Mouse (Mus musculus) neural tube, embryonic 14.5 days (tissue): ENCODE data around the gene Ly6g6d. TPM values are rescaled to one million over a fixed set of nuclear protein-coding genes. Genes with fewer than 3 reads are reported as not detected.
A peak's percentile ranks its signal among the peaks of the same experiment; 100 is the strongest.
"Not testable (repeated sequence)": the region's sequence is repeated elsewhere in the genome, so short reads cannot be mapped to it uniquely, and the experiment has no call there.

Source experiments
- ATAC-seq: fragments of 200-750 bp; cut with Nextera tagmentation; 2 replicates; pipeline ENCODE4 v1.8.0; 2017; ENCODE audit warnings: low read depth, mild to moderate bottlenecking, moderate TSS enrichment, moderate library complexity
- H3K27ac ChIP-seq: fragments of 300-500 bp; sonication (generic); 2 replicates; pipeline ENCODE4 v1.5.1; 2014; ENCODE audit warnings: low read depth, mild to moderate bottlenecking, control low read depth, low read length, moderate library complexity, mixed read lengths
- H3K27me3 ChIP-seq: fragments of 300-500 bp; sonication (generic); 2 replicates; pipeline ENCODE4 v1.6.1; 2014; ENCODE audit warnings: low read length; ENCODE audit not compliant: control insufficient read depth, insufficient read depth
- H3K36me3 ChIP-seq: fragments of 300-500 bp; sonication (generic); 2 replicates; pipeline ENCODE4 v1.6.1; 2014; ENCODE audit warnings: low read length, mixed read lengths; ENCODE audit not compliant: control insufficient read depth, insufficient read depth
- H3K4me1 ChIP-seq: fragments of 300-500 bp; sonication (generic); 2 replicates; pipeline ENCODE4 v1.6.1; 2014; ENCODE audit warnings: low read length; ENCODE audit not compliant: control insufficient read depth, insufficient read depth
- H3K4me2 ChIP-seq: fragments of 300-500 bp; sonication (generic); 2 replicates; pipeline ENCODE4 v1.6.1; 2014; ENCODE audit warnings: mild to moderate bottlenecking, low read depth, low read length, control low read depth
- H3K4me3 ChIP-seq: fragments of 300-500 bp; sonication (generic); 2 replicates; pipeline ENCODE4 v1.5.1; 2014; ENCODE audit warnings: low read depth, low read length, control low read depth, mixed read lengths
- H3K9ac ChIP-seq: fragments of 300-500 bp; sonication (generic); replicated peaks from 2 replicates; pipeline ENCODE4 v1.6.1; 2014; ENCODE audit warnings: low read depth, mild to moderate bottlenecking, control low read depth, low read length, mixed read lengths
- H3K9me3 ChIP-seq: fragments of 300-500 bp; sonication (generic); 2 replicates; pipeline ENCODE4 v1.6.1; 2016; ENCODE audit warnings: low read length; ENCODE audit not compliant: control insufficient read depth
- WGBS: fragments of 180-500 bp; shearing (Covaris S2); extraction: QIAGEN DNeasy Blood & Tissue Kit; methylation state at CpG from one replicate; pipeline ENCODE4 v1.1.7; 2014; 5-methylcytosine and 5-hydroxymethylcytosine counted together
- polyA plus RNA-seq: library from polyadenylated mRNA; unstranded; fragments of >200 nt; fragmentation: Nextera tagmentation; extraction: Ambion mirVana; gene quantifications from 2 replicates; pipeline ENCODE4 v1.2.1, GENCODE M21; 2014

The Ly6g6d gene
- 0.84 and 1.8 TPM in 2 replicates for polyA plus RNA-seq

DNA sequence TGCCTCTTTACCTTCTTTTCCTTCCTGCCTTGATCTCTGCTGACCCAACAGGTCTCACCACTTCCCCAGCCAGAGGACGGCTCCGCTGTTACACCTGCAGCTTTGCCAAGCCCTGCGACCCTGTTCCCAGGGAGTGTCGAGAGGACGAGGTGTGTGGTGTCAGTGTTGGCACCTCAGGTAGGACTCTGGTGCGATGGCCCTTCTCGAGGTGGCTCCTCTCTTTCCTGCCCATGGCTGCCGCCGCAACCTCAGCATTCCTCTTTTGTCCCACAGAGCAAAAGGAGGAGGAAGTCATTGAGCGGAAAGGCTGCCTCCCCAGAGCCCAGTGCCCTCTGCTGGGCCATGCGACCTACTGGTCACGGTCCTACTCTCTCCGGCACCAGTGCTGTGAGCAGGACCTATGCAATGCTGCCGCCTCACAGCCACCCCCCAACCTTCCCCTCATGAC lies at the start of gene Ly6g6d:
Gene Ly6g6d (minus strand): TSS at position 280 of the 448 bp plus-strand sequence.
- no peak within 1 kb of the TSS for H3K27ac ChIP-seq
- 7% methylated on average over 14 of the region's 14 CpGs for whole genome bisulfite sequencing
- peak within 1 kb of the TSS; percentile 9 for H3K4me3 ChIP-seq
- H3K4me1 ChIP-seq: peaks cover 5% of the 10 kb centered on the region; the same call in 1 of the 2 replicates
- ATAC-seq: peak; percentile 38; the same call in 1 of the 2 replicates
- H3K36me3 ChIP-seq: no peaks in the 10 kb centered on the region
- peak within 1 kb of the TSS; percentile 15; the same call in 1 of the 2 replicates for H3K4me2 ChIP-seq
- no peak within 1 kb of the TSS for H3K9ac ChIP-seq
- H3K9me3 ChIP-seq: no peaks in the 10 kb centered on the region
- H3K27me3 ChIP-seq: no peaks in the 10 kb centered on the region

DNA sequence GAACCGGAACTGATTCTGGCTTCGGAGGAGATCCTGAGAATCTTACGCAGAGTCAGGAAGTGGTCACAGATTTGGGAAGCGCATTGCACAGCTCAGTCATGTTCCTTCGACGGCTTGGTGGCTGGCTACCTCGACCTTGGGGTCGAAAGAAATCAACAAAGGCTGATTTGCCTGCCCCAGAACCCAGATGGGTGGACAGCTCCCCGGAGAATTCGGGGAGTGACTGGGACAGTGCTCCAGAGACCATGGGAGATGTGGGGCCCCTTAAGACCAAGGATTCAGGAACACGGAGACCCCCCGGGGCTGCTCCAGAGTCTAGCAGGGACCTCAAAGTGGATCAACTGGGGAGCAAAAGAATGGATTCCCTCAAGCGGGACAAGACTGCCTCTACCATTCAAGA lies 49.2 kb upstream of the Ly6g6d start:
- H3K36me3 ChIP-seq: peaks cover 5% of the 10 kb centered on the region
- H3K27ac ChIP-seq: no peak overlapping the region
- peak overlapping the region; percentile 63 for H3K4me3 ChIP-seq
- 75% methylated on average over 13 of the region's 13 CpGs for WGBS
- H3K27me3 ChIP-seq: no peaks in the 10 kb centered on the region
- H3K9ac ChIP-seq: no peak overlapping the region; the same call in 1 of the 2 replicates
- no peak for ATAC-seq
- no peaks in the 10 kb centered on the region for H3K9me3 ChIP-seq
- H3K4me2 ChIP-seq: peak overlapping the region; percentile 51
- peaks cover 15% of the 10 kb centered on the region for H3K4me1 ChIP-seq

DNA sequence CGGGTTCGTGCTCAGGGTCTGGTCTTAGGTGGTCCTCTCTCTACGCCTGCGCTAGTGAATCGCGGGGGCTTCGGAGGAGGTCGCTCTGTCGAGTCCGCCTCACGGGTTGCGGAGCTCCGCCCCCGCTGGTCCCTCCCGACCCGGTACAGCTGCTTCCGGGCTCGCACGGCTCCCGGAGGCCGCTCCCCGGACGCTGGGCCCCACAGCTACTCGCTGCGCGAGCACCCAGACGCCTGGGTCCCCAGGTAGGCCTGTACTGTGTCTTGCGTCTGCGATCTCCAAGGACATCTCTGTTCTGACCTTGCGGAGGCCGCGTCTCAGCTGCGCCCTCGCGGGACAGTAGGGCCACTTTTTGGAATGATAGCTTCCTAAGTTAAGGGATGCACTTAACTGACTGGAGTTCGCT lies 48.3 kb upstream of the Ly6g6d start, which contains the start of gene D17H6S53E:
Gene D17H6S53E (plus strand): TSS at position 168 of the 406 bp plus-strand sequence.
- H3K27ac ChIP-seq: peak within 1 kb of the TSS; percentile 77; the same call in 1 of the 2 replicates
- H3K4me2 ChIP-seq: peak within 1 kb of the TSS; percentile 51
- ATAC-seq: peak; percentile 29; the same call in 1 of the 2 replicates
- H3K4me3 ChIP-seq: peak within 1 kb of the TSS; percentile 63
- no peaks in the 10 kb centered on the region for H3K27me3 ChIP-seq
- H3K9me3 ChIP-seq: no peaks in the 10 kb centered on the region
- under 1% methylated on average over 36 of the region's 36 CpGs for WGBS
- H3K36me3 ChIP-seq: peaks cover 5% of the 10 kb centered on the region
- peaks cover 15% of the 10 kb centered on the region for H3K4me1 ChIP-seq
- peak within 1 kb of the TSS; percentile 78 for H3K9ac ChIP-seq

DNA sequence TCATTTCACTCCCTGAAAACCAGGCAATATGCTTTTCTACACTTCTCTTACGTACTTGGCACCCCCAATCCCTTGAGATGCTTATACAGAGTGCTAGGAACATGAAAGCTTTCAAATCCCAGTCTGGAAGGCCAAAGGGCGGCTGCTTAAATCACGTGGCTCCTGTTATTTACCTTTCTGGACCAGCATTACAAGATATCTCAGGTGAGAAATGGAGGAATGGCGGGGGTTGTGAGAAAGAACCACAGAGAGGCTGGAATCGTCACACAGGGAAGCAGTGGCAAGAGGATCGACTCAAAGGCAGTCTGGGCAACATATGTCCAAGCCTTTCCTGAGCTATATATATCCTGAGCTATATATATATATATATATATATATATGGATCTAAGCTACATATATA lies 47.7 kb upstream of the Ly6g6d start:
- peak overlapping the region; percentile 63 for H3K4me3 ChIP-seq
- peak overlapping the region; percentile 51 for H3K4me2 ChIP-seq
- WGBS: 42% methylated on average over 6 of the region's 6 CpGs
- peaks cover 15% of the 10 kb centered on the region for H3K4me1 ChIP-seq
- no peaks in the 10 kb centered on the region for H3K9me3 ChIP-seq
- H3K36me3 ChIP-seq: peaks cover 5% of the 10 kb centered on the region
- ATAC-seq: no peak
- H3K27ac ChIP-seq: no peak overlapping the region
- no peaks in the 10 kb centered on the region for H3K27me3 ChIP-seq
- peak overlapping the region; percentile 78 for H3K9ac ChIP-seq

DNA sequence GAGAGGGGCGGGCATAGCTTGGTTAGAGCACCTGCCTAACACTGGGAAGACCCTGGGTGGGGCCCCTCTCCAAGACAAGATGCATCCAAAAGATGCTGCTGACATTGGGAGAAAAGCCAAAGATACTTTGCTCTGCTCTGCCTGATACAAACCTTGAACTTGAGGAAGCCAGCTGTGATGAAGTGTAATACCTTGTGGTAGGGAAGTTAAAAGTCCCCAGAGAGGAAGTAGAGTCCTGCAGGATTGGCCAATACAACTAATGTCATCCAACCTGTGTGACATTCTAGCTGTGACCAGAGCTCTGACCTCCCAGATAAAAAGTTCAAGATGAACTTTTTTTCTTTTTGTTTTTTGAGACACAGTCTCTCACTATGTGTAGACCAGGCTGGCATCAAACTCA lies 47.2 kb upstream of the Ly6g6d start:
- H3K4me3 ChIP-seq: no peak overlapping the region
- peaks cover 20% of the 10 kb centered on the region for H3K4me1 ChIP-seq
- no peak overlapping the region for H3K9ac ChIP-seq
- no peak overlapping the region for H3K27ac ChIP-seq
- no peaks in the 10 kb centered on the region for H3K9me3 ChIP-seq
- H3K36me3 ChIP-seq: peaks cover 5% of the 10 kb centered on the region
- 91% methylated on average over 1 of the region's 1 CpGs for WGBS
- H3K4me2 ChIP-seq: no peak overlapping the region
- ATAC-seq: no peak
- H3K27me3 ChIP-seq: no peaks in the 10 kb centered on the region

DNA sequence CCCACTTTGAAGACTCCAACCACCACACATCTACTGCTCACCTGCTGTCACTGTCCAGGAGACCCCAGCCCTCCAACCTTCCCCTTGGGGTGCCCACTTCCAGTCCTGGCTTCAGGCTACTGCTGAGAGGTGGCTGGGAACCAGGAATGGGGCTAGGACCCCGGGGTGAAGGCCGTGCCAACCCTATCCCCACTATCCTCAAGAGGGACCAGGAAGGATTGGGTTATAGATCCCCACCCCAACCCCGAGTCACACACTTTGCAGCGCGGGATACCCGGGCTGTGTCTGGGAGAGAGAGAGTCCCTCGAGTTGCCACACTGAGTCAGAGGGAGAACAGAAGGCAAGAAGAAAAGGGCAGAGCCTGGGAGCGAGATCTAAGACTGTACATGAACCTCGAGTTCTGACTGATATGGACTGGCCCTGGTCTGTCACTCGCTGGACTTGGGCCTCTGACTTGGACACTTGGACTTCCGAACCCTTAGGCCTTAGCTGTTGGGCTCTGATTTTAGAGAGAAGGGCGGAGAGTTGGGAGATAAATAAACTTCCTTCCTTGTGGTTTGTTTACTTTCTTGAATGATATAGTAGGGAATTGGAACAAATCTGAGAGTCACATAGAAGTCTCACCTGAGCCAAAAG lies 46.5 kb upstream of the Ly6g6d start:
- peaks cover 22% of the 10 kb centered on the region for H3K4me1 ChIP-seq
- H3K36me3 ChIP-seq: not testable (repeated sequence)

DNA sequence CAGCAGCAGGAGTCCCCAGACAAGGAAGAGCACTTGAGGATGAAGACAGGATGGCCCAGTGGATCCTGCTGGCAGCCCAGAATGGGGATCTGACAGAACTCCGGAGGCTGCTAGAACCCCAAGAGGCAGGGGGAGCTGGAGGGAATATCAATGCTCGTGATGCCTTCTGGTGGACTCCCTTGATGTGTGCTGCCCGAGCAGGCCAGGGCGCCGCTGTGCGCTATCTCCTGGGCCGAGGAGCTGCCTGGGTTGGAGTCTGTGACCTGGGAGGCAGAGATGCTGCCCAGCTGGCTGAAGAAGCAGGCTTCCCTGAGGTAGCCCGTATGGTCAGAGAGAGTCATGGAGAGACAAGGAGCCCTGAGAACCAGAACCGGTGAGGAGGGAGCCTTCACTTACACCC lies 45.4 kb upstream of the Ly6g6d start:
- H3K27me3 ChIP-seq, H3K9ac ChIP-seq, ATAC-seq, H3K4me2 ChIP-seq, H3K4me3 ChIP-seq, H3K9me3 ChIP-seq, H3K27ac ChIP-seq: not testable (repeated sequence)
- Histone ChIP-seq H3K4me1 (peaks cover 22% of the 10 kb centered on the region), H3K36me3 (peaks cover 10% of the 10 kb centered on the region)
- 93% methylated on average over 9 of the region's 9 CpGs for WGBS

More for the DNA sequence above, 46.5 kb upstream of the Ly6g6d start:
- H3K4me2 ChIP-seq, H3K27ac ChIP-seq, H3K27me3 ChIP-seq, H3K4me3 ChIP-seq, H3K9me3 ChIP-seq, H3K9ac ChIP-seq, ATAC-seq: not testable (repeated sequence)
- WGBS: 91% methylated on average over 12 of the region's 12 CpGs

DNA sequence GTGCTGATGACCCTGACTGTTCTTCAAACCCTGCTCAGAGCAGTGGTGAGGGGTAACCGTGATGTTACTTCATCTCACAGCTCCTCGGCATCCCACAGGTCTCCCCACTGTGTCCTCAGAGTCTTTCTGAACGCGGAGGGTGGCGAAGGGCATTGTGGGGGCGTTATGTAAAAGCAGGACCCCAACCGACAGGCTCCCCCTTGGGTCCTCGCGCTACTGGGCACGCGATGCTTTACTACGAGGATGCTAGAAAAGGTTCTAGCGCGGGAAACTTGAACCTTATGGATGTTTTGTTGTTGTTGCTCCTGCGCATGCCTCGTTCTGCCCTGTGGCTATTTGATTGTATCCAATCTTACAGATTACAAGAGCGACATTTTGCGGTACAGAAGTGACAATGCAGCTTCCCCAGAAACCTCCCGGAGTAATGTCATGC lies 44.0 kb upstream of the Ly6g6d start, which contains the start of gene Csnk2b:
Gene Csnk2b (minus strand): TSS at position 183 of the 433 bp plus-strand sequence.
- H3K27me3 ChIP-seq: no peaks in the 10 kb centered on the region
- peak within 1 kb of the TSS; percentile 86 for H3K4me3 ChIP-seq
- H3K36me3 ChIP-seq: peaks cover 20% of the 10 kb centered on the region
- peak within 1 kb of the TSS; percentile 86 for H3K9ac ChIP-seq
- no peaks in the 10 kb centered on the region for H3K9me3 ChIP-seq
- H3K27ac ChIP-seq: peak within 1 kb of the TSS; percentile 85
- under 1% methylated on average over 19 of the region's 19 CpGs for WGBS
- H3K4me2 ChIP-seq: peak within 1 kb of the TSS; percentile 96
- peak; percentile 50 for ATAC-seq
- peaks cover 13% of the 10 kb centered on the region for H3K4me1 ChIP-seq

DNA sequence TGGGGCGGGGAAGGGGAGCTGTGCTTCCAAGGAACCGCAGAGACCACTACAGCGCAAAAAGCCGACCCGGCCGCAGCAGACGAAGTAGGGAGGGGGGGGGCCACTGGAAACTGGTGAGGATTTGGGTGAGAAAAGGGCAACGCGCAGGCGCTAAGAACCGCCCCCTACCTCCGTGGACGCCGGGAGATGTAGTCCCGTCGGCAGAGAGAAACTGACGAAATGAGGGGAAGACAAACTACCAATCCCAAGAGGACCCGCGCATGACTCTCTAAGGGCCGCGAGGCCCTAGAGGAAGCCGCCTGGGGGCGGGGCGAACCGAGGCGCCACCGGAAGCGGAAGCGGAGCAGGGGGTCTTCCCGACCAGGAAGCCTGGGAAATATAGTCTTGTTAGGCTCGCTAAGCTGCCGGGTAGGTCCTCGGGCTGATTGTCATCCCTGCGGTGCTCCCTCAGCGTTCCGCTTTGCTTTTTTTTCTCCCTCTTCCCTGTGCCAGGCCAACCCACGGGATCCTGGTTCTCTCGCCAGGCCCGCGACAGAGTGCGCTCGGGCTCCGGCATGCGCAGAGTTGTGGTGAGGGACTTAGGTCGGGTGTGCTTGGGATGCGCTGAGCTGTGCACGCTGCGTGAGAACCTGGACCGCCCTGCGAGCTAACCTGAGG lies 43.4 kb upstream of the Ly6g6d start, which contains the start of gene Gpank1:
Gene Gpank1 (plus strand): TSS at position 313 of the 657 bp plus-strand sequence.
- peak within 1 kb of the TSS; percentile 86 for H3K9ac ChIP-seq
- peaks cover 22% of the 10 kb centered on the region for H3K36me3 ChIP-seq
- peak; percentile 92 for ATAC-seq
- H3K4me1 ChIP-seq: peaks cover 10% of the 10 kb centered on the region
- WGBS: under 1% methylated on average over 50 of the region's 50 CpGs
- peak within 1 kb of the TSS; percentile 86 for H3K4me3 ChIP-seq
- H3K27ac ChIP-seq: peak within 1 kb of the TSS; percentile 85
- H3K9me3 ChIP-seq: no peaks in the 10 kb centered on the region
- H3K4me2 ChIP-seq: peak within 1 kb of the TSS; percentile 96
- H3K27me3 ChIP-seq: no peaks in the 10 kb centered on the region
